Mouse (Mus musculus) heart, adult 2 months (tissue): ENCODE measurements at regions not wholly inside any gene's neighbourhood (a gene's known extent, or its start where the extent isn't known, plus 50 kb on each side); places are given as distances from the start of the nearest gene placed in this dataset.

Experiments
- CTCF ChIP-seq: fragments of 200-600 bp; IDR thresholded peaks from 2 replicates; pipeline ENCODE4 v1.8.1; 2022; ENCODE audit warnings: antibody characterized with exemption, mild to moderate bottlenecking, moderate library complexity
- EP300 ChIP-seq: fragments of 200-500 bp; IDR thresholded peaks from 2 replicates; pipeline ENCODE4 v1.6.1; 2011; ENCODE audit warnings: low read depth, low read length, control low read depth; ENCODE audit not compliant: insufficient read depth
- POLR2A ChIP-seq: fragments of 200-500 bp; IDR thresholded peaks from 2 replicates; pipeline ENCODE4 v1.6.1; 2011; ENCODE audit warnings: mild to moderate bottlenecking, low read depth, low read length, control low read depth; ENCODE audit not compliant: insufficient read depth

GRCm38 (mm10) chr2:147267901-147268300 lies 73.9 kb upstream of the Nkx2-2 start:
- TF ChIP-seq CTCF (no peak), EP300 (no peak), POLR2A (no peak)
